Comparison of ENCODE assay signal across 8 mouse cellular contexts in the genomic region with DNA sequence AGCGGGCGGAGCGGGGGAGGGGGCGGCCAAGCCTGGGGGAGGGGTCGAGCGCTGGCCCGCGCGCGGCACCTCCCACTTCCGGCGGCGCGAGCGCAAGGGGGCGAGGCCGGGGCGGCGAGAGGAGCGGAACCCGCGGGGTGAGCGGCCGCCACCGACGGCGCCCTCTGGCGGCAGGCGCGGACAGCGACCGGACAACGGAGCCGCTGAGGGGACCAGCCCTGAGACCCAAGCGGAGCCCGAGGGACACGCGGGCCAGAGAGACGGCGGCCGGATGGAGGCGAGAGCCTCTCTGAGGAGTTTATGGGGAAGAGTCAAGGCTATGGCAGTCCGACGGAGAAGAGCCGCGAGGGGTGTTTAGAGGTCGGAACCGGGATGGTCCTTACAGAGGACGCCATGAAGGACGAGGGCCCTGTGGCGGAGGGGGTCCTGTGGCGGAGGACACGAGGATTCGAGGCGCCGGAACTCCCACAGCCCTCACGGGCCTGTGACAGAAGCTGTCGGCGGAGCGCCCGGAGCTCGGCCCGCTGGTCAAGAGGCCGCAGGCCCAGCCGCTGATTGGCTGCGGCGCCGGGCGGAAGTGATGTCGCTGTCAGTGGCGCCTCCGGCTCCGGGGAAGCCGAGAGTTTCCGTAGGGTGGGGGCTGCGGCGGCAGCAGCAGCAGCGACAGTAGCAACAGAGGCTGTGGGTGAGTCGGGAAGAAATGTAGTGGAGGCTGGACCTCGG. TPM values are rescaled to one million over a fixed set of nuclear protein-coding genes. Genes with fewer than 3 reads are reported as not detected.
DNase-seq lines count a peak whose midpoint lies in the region; ATAC-seq lines count a peak whose summit lies in the region.

Gene Pcsk7 (plus strand): TSS at position 143 of the 723 bp plus-strand sequence.
Gene Rnf214 (minus strand): TSS at position 557 of the 723 bp plus-strand sequence.

- DNase-seq in adipocyte (ENCODE audit: low spot score): peak; percentile 86
- DNase-seq in embryo, embryonic 10 days (ENCODE audit: low spot score): peak; percentile 88
- peak; percentile 92 for DNase-seq in gastrocnemius, postnatal 25 days
- DNase-seq in intestine, embryonic 14.5 days (ENCODE audit: low spot score): peak; percentile 93
- peak; percentile 89 to 92 for DNase-seq in left cerebral cortex, postnatal 14 days (ENCODE audit: low spot score in 2 of 2)
- peak; percentile 88 for DNase-seq in mesoderm, embryonic 11.5 days (ENCODE audit: low read depth, low spot score)
- peak; percentile 86 to 90 for DNase-seq in right cerebral cortex, postnatal 36 days (ENCODE audit: low spot score in 2 of 2)
- DNase-seq in yolk sac, embryonic 10.5 days (ENCODE audit: low spot score): peak; percentile 87

- H3K27me3 ChIP-seq in intestine, embryonic 14.5 days (replicated peaks; ENCODE audit: control insufficient read depth, insufficient read depth, low read length): no peaks in the 10 kb centered on the region

- intact Hi-C loops in left cerebral cortex, postnatal 14 days (cut with DNase I): no loop called here

- H3K4me2 ChIP-seq in intestine, embryonic 14.5 days (ENCODE audit: low read length): peak within 1 kb of the TSS; percentile 72

- H3K27ac ChIP-seq in intestine, embryonic 14.5 days (ENCODE audit: low read depth): peak within 1 kb of the TSS; percentile 87

- peaks cover 40% of the 10 kb centered on the region for H3K36me3 ChIP-seq in intestine, embryonic 14.5 days (ENCODE audit: control insufficient read depth, insufficient read depth, low read length)

- peak within 1 kb of the TSS; percentile 84 for H3K4me3 ChIP-seq in intestine, embryonic 14.5 days (ENCODE audit: low read depth, low read length)

- peak; percentile 94 for ATAC-seq in intestine, embryonic 14.5 days (replicated peaks; ENCODE audit: low FRiP score, low TSS enrichment, low read depth)

- H3K9me3 ChIP-seq in intestine, embryonic 14.5 days (ENCODE audit: control insufficient read depth, low read length): no peaks in the 10 kb centered on the region

- under 1% methylated on average over 69 of the region's 80 CpGs for WGBS in intestine, embryonic 14.5 days

- H3K9ac ChIP-seq in intestine, embryonic 14.5 days (ENCODE audit: low read length): peak within 1 kb of the TSS; percentile 81

- H3K4me1 ChIP-seq in intestine, embryonic 14.5 days (replicated peaks; ENCODE audit: control insufficient read depth, insufficient read depth, low read length): peaks cover 15% of the 10 kb centered on the region

RNA-seq across cellular contexts. Expression of gene Pcsk7, which starts in this region (rescaled TPM):
- total RNA-seq in gastrocnemius, postnatal 25 days (2021): 10 to 100 TPM in 1 of 2 experiments, 1 to 10 TPM in 1; 9.6 to 10.0 TPM
- polyA plus RNA-seq in intestine, embryonic 14.5 days (2014; fragmentation: Nextera tagmentation; extraction: Ambion mirVana): 14.6 and 15.4 TPM in 2 replicates
- 10 to 100 TPM; 19.7 to 20.3 TPM for total RNA-seq in left cerebral cortex, postnatal 14 days (2021)

RNA-seq across cellular contexts. Expression of gene Rnf214, which starts in this region (rescaled TPM):
- total RNA-seq in gastrocnemius, postnatal 25 days (2021): 10 to 100 TPM; 20.6 to 22.7 TPM
- polyA plus RNA-seq in intestine, embryonic 14.5 days (2014; fragmentation: Nextera tagmentation; extraction: Ambion mirVana): 47.2 and 55.1 TPM in 2 replicates
- 10 to 100 TPM; 74.5 to 75.5 TPM for total RNA-seq in left cerebral cortex, postnatal 14 days (2021)

Comparison
In these comparisons a context has a peak if more than half of its experiments do, and no peak if none do; other contexts are left out.
1. Peak in every context shown above with its lines: DNase-seq, ATAC-seq, H3K4me3 ChIP-seq and H3K27ac ChIP-seq.